Mouse (Mus musculus): ENCODE results near the gene Bmpr1b.

DNA sequence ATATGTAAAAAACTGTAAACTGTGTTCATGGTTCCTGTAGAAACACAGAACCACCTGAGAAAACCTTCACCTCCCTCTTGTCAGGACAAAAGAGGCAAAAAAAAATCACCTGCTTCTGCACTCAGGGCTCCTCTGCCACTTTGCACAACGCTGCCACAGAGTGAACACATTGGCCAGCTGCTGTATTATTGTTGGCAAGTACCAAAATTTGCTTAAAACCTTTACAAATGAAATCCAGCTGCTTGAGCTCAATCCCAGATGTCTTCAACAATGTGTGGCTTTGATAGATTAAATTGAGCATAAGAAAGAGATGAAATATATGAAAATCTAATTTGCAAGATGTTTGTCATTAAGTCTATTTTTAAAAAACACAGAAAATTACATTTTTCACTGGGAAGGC is 245.8 kb downstream of the Bmpr1b start:
- no peak for TF ChIP-seq FLI1 (IDR thresholded peaks at IDR 0.05; ENCODE audit: low read length)
- TF ChIP-seq GATA1 (IDR thresholded peaks at IDR 0.05; ENCODE audit: borderline replicate concordance, low read length), result no peak
